Mouse (Mus musculus) gastrocnemius, postnatal 14 days (tissue): ENCODE data around the gene Resf1. TPM values are rescaled to one million over a fixed set of nuclear protein-coding genes. Genes with fewer than 3 reads are reported as not detected.
"Not testable (repeated sequence)": the region's sequence is repeated elsewhere in the genome, so short reads cannot be mapped to it uniquely, and the experiment has no call there.

Experiments used
- DNase-seq: peaks from one replicate; pipeline ENCODE4 v3.0.0; 2021; ENCODE audit warnings: mixed read lengths
- intact Hi-C: fragments of 180-260 bp; cut with DNase I; formaldehyde crosslinking; loops from one replicate; pipeline ENCODE4 v1.15.1; 2025; ENCODE audit warnings: low total_unique reads
- total RNA-seq, 2 experiments: library from RNA; stranded (reverse); gene quantifications; 2 replicates each; pipeline ENCODE4 v1.2.3; 2021

The Resf1 gene
- total RNA-seq, 2 experiments from 2014 or later, result 14.8 to 22.0 TPM

GRCm38 (mm10) chr6:149337990-149338389 is 28.8 kb downstream of the Resf1 start:
- DNase-seq, result no peak
- intact Hi-C loops, result no loop called here

- no peak for DNase-seq
- intact Hi-C loops, result no loop called here
Observed at GRCm38 (mm10) chr6:149338622-149339021, 29.4 kb downstream of the Resf1 start.

GRCm38 (mm10) chr6:149343802-149344201 is 34.6 kb downstream of the Resf1 start:
- DNase-seq, result no peak
- intact Hi-C loops, result no loop called here

- intact Hi-C loops, result no loop called here
- no peak for DNase-seq
Observed at GRCm38 (mm10) chr6:149344372-149344771, 35.2 kb downstream of the Resf1 start.

- intact Hi-C loops, DNase-seq: not testable (repeated sequence)
Observed at GRCm38 (mm10) chr6:149348211-149348610, 39.0 kb downstream of the Resf1 start.

- DNase-seq, result no peak
- intact Hi-C loops, result no loop called here
Observed at GRCm38 (mm10) chr6:149354826-149355495, 45.7 kb downstream of the Resf1 start.

GRCm38 (mm10) chr6:149355799-149356198 is 46.6 kb downstream of the Resf1 start:
- intact Hi-C loops, DNase-seq: not testable (repeated sequence)

GRCm38 (mm10) chr6:149357155-149357554 is 47.9 kb downstream of the Resf1 start:
- intact Hi-C loops, result no loop called here
- DNase-seq, result no peak

GRCm38 (mm10) chr6:149362533-149362932 is 53.3 kb downstream of the Resf1 start:
- DNase-seq, result not testable (repeated sequence)

GRCm38 (mm10) chr6:149365975-149366374 is 56.8 kb downstream of the Resf1 start:
- intact Hi-C loops, result not testable (repeated sequence)

More at GRCm38 (mm10) chr6:149362533-149362932, 53.3 kb downstream of the Resf1 start:
- intact Hi-C loops, result not testable (repeated sequence)

GRCm38 (mm10) chr6:149366403-149366802 is 57.2 kb downstream of the Resf1 start:
- DNase-seq, result no peak
- intact Hi-C loops, result no loop called here

More at GRCm38 (mm10) chr6:149365975-149366374, 56.8 kb downstream of the Resf1 start:
- not testable (repeated sequence) for DNase-seq

GRCm38 (mm10) chr6:149374986-149375457 is 65.8 kb downstream of the Resf1 start:
- intact Hi-C loops, result no loop called here
- DNase-seq, result peak; percentile 65

GRCm38 (mm10) chr6:149383531-149383930 is 74.3 kb downstream of the Resf1 start:
- intact Hi-C loops, result no loop called here

More at GRCm38 (mm10) chr6:149383531-149383930, 74.3 kb downstream of the Resf1 start:
- no peak for DNase-seq

Other genes starting within 250 kb of the Resf1 start
- 1 to 10 TPM; 6.0 to 7.4 TPM for gene Dennd5b, start 207.7 kb upstream of the Resf1 start, total RNA-seq
- gene Gm10203, start 179.2 kb upstream of the Resf1 start, total RNA-seq, result not detected
- 10 to 100 TPM in 1 of 2 experiments, 1 to 10 TPM in 1; 7.6 to 15.0 TPM for gene Etfbkmt, start 169.6 kb upstream of the Resf1 start, total RNA-seq
- 10 to 100 TPM; 10.0 to 12.5 TPM for gene Amn1, start 120.7 kb upstream of the Resf1 start, total RNA-seq
- gene Bicd1, start 99.5 kb downstream of the Resf1 start, total RNA-seq, result 1 to 10 TPM in 1 of 2 experiments, under 1 TPM in 1; 0.71 to 1.5 TPM